Mouse (Mus musculus): ENCODE results near the gene Tcte1.

DNA sequence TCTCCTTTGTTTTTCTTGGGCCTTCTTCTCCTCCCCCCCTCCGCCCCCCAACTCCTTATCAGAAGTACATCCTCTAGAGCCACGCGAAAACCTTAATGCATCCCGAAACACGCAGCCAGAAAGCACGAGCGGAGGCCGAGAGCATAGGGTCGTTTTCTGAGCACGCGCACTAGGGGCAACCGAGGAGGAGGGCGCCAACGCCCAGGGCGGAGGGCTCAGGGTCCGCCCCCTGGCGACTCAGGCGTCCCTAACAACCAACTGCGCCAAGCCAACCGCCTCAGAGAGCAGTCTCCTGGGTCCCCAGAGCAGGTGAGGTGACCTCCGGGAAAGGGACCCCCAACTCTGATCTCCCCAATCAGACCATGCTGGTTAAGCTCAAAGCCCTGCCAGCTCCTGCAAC is at the start of gene Tcte1:
- no peak for TF ChIP-seq POLR2A (IDR thresholded peaks at IDR 0.05; ENCODE audit: low read depth, low read length)
- no peak for TF ChIP-seq CTCF (IDR thresholded peaks at IDR 0.05; ENCODE audit: extremely low read depth, insufficient read depth, insufficient read length, insufficient replicate concordance)

Data from spleen, adult 2 months (tissue).